24 mouse cellular contexts compared by ENCODE assay signal in genomic region chr13:91410116-91410515, GRCm38 (mm10). TPM values are rescaled to one million over a fixed set of nuclear protein-coding genes. Genes with fewer than 3 reads are reported as not detected.
DNase-seq lines count a peak whose midpoint lies in the region; ATAC-seq and TF ChIP-seq lines count a peak whose summit lies in the region.
"Had no signal": no experiment of that assay in that cellular context is flagged by ENCODE, and none has a peak within 500 bp of the region (broad histone marks: within the 10 kb centered on the region; RNA-seq: fewer than 3 reads in every experiment).

No protein-coding gene starts in this region.

- H3K9ac ChIP-seq in lung, embryonic 14.5 days = no peak overlapping the region
- no peak overlapping the region for H3K9ac ChIP-seq in MEL (ENCODE audit: control insufficient read depth, low read depth, low read length, poor library complexity, severe bottlenecking)
- H3K9ac ChIP-seq: embryonic facial prominence, embryonic 13.5 days; forebrain, embryonic 13.5 days; hindbrain, embryonic 15.5 days; neural tube, embryonic 13.5 days had no signal

- no peaks in the 10 kb centered on the region for H3K9me3 ChIP-seq in lung, embryonic 14.5 days (ENCODE audit: low read depth, low read length)
- no peaks in the 10 kb centered on the region for H3K9me3 ChIP-seq in MEL (replicated peaks; ENCODE audit: insufficient read depth, low read length)
- H3K9me3 ChIP-seq: embryonic facial prominence, embryonic 13.5 days; forebrain, embryonic 13.5 days; G1E; hindbrain, embryonic 15.5 days; megakaryocyte, embryonic 14.5 days; neural tube, embryonic 13.5 days had no signal

- TF ChIP-seq POLR2A in MEL (IDR thresholded peaks at IDR 0.05; ENCODE audit: control insufficient read depth in 1 of 2, insufficient read depth in 1 of 2, low read depth in 1 of 2, low read length in 2 of 2, poor library complexity in 1 of 2) = no peak

- H3K27ac ChIP-seq in lung, embryonic 14.5 days (ENCODE audit: low read depth) = no peak overlapping the region
- no peak overlapping the region for H3K27ac ChIP-seq in MEL (ENCODE audit: control insufficient read depth, low read depth, low read length)
- H3K27ac ChIP-seq: embryonic facial prominence, embryonic 13.5 days; forebrain, embryonic 13.5 days; gastrocnemius, adult 2 months; hindbrain, embryonic 15.5 days; neural tube, embryonic 13.5 days had no signal

- no peaks in the 10 kb centered on the region for H3K36me3 ChIP-seq in lung, embryonic 14.5 days (ENCODE audit: insufficient read depth)
- peaks cover 0 to 2% of the 10 kb centered on the region in 2 experiments; a peak in 2 of 4 replicates for H3K36me3 ChIP-seq in MEL (ENCODE audit: control insufficient read depth in 1 of 2, insufficient read depth in 2 of 2, low read length in 2 of 2)
- H3K36me3 ChIP-seq: embryonic facial prominence, embryonic 13.5 days; G1E; hindbrain, embryonic 15.5 days; neural tube, embryonic 13.5 days had no signal

- DNase-seq in lung, embryonic 14.5 days = peak; percentile 37
- DNase-seq in lung, postnatal 4 days = no peak
- no peak for DNase-seq in MEL (ENCODE audit: low read depth, low spot score)
- DNase-seq in induced T-regulatory cell, adult 2 months (ENCODE audit: low read depth) = peak; percentile 23
- no peak for DNase-seq in neural tube, embryonic 10.5 days (ENCODE audit: extremely low spot score, low spot score)
- DNase-seq in right cerebral cortex, postnatal 10 days (ENCODE audit: low spot score in 2 of 2) = no peak
- DNase-seq in thymus, adult 18-20 months = no peak
- DNase-seq: cerebellum, adult 11-12 months; cerebellum, postnatal 10 days; gastrocnemius, adult 2 months; kidney, adult 11 months; layer of hippocampus, adult 9-11 months; lung, adult 18-20 months; lung, postnatal 14 days; midbrain, embryonic 14.5 days; thymus, adult 2 months; thymus, postnatal 4 days had no signal

- no peak for TF ChIP-seq CTCF in lung, embryonic 14.5 days (IDR thresholded peaks at IDR 0.05; ENCODE audit: low read depth)
- TF ChIP-seq CTCF in MEL (IDR thresholded peaks at IDR 0.05 in 2 of 3, conservative IDR thresholded peaks at IDR 0.05 in 1 of 3; ENCODE audit: control insufficient read depth in 1 of 3, insufficient read depth in 1 of 3, low read depth in 2 of 3, low read length in 3 of 3, poor library complexity in 1 of 3, severe bottlenecking in 1 of 3) = peak in 1 of 3 experiments; percentile 4; a peak in 1 of 6 replicates

- no peaks in the 10 kb centered on the region for H3K79me2 ChIP-seq in MEL (ENCODE audit: control insufficient read depth, insufficient read depth, low read length, poor library complexity)

- ATAC-seq in lung, embryonic 14.5 days (ENCODE audit: insufficient read depth) = no peak
- ATAC-seq: forebrain, embryonic 13.5 days had no signal

- H3K4me2 ChIP-seq in lung, embryonic 14.5 days = no peak overlapping the region
- H3K4me2 ChIP-seq: embryonic facial prominence, embryonic 13.5 days; forebrain, embryonic 13.5 days; hindbrain, embryonic 15.5 days; neural tube, embryonic 13.5 days had no signal

- H3K27me3 ChIP-seq in lung, embryonic 14.5 days (ENCODE audit: insufficient read depth, low read length) = no peaks in the 10 kb centered on the region
- H3K27me3 ChIP-seq in MEL (ENCODE audit: control insufficient read depth in 1 of 2, insufficient read depth in 2 of 2, low read length in 2 of 2) = no peaks in the 10 kb centered on the region
- H3K27me3 ChIP-seq: embryonic facial prominence, embryonic 13.5 days; forebrain, embryonic 13.5 days; hindbrain, embryonic 15.5 days; megakaryocyte, embryonic 14.5 days; neural tube, embryonic 13.5 days had no signal

- no peaks in the 10 kb centered on the region for H3K4me1 ChIP-seq in lung, embryonic 14.5 days (ENCODE audit: insufficient read depth)
- peaks cover 0 to 3% of the 10 kb centered on the region in 2 experiments; a peak in 1 of 4 replicates for H3K4me1 ChIP-seq in MEL (ENCODE audit: control insufficient read depth in 1 of 2, insufficient read depth in 2 of 2, low read length in 2 of 2)
- H3K4me1 ChIP-seq: embryonic facial prominence, embryonic 13.5 days; forebrain, embryonic 13.5 days; hindbrain, embryonic 15.5 days; neural tube, embryonic 13.5 days had no signal

- TF ChIP-seq RAD21 in MEL (IDR thresholded peaks at IDR 0.05; ENCODE audit: low read depth, low read length) = no peak; the same call in 1 of the 2 replicates

- TF ChIP-seq EP300 in MEL (IDR thresholded peaks at IDR 0.05; ENCODE audit: low read depth in 1 of 2, low read length in 2 of 2) = no peak

- no peak overlapping the region for H3K4me3 ChIP-seq in lung, embryonic 14.5 days (ENCODE audit: low read depth, low read length)
- no peak overlapping the region for H3K4me3 ChIP-seq in MEL (ENCODE audit: control insufficient read depth in 1 of 2, insufficient read depth in 1 of 2, low read depth in 2 of 2, low read length in 2 of 2)
- H3K4me3 ChIP-seq: embryonic facial prominence, embryonic 13.5 days; erythroblast, embryonic 14.5 days; forebrain, embryonic 13.5 days; gastrocnemius, adult 2 months; hindbrain, embryonic 15.5 days; megakaryocyte, embryonic 14.5 days; neural tube, embryonic 13.5 days had no signal

TF ChIP-seq in MEL, 35 proteins besides CTCF, POLR2A, EP300 and RAD21:
- TF ChIP-seq SMC3 (IDR thresholded peaks at IDR 0.05; ENCODE audit: low read depth, low read length) (0 out of 2 replicates have a peak, but pooled peaks have one; percentile 10), TBP (IDR thresholded peaks at IDR 0.05; ENCODE audit: low read depth, low read length) (no peak)

RNA-seq across cellular contexts. Expression of gene Ssbp2, which starts 50.0 kb away (rescaled TPM):
- polyA plus RNA-seq in lung, embryonic 14.5 days (2014; fragmentation: Nextera tagmentation; extraction: Ambion mirVana) = 95.0 and 95.7 TPM in 2 replicates
- 12.6 and 14.3 TPM in 2 replicates for total RNA-seq in MEL (2012; rRNA removed)
- 10 to 100 TPM in 1 of 2 experiments, not detected in 1; 38.4 TPM for polyA plus RNA-seq in MEL (2012; ENCODE audit: insufficient read depth in 1 of 2, insufficient read length in 2 of 2, low read depth in 1 of 2, low replicate concordance in 2 of 2, missing spikeins in 1 of 2)

Comparison
In these comparisons a context has a peak if more than half of its experiments do, and no peak if none do; other contexts are left out.
1. DNase-seq: peak in lung, embryonic 14.5 days (single experiment) and induced T-regulatory cell, adult 2 months (single experiment); none in lung, postnatal 4 days (0 of 2), MEL (single experiment), neural tube, embryonic 10.5 days (single experiment), right cerebral cortex, postnatal 10 days (0 of 2) and thymus, adult 18-20 months (0 of 2).